Mouse (Mus musculus): ENCODE results near the gene Capzb.

Capzb gene

GRCm38 (mm10) chr4:139267335-139267734 is 74.6 kb downstream of the Capzb start:
- peak; percentile 48 for DNase-seq (ENCODE audit: low read depth)

- DNase-seq (ENCODE audit: low read depth), result no peak
These were observed 75.5 kb downstream of the Capzb start for GRCm38 (mm10) chr4:139268242-139268641.

- DNase-seq (ENCODE audit: low read depth), result no peak
These were observed 77.5 kb downstream of the Capzb start for GRCm38 (mm10) chr4:139270168-139270567.

GRCm38 (mm10) chr4:139271562-139271961 is 78.9 kb downstream of the Capzb start:
- no peak for DNase-seq (ENCODE audit: low read depth)

- DNase-seq (ENCODE audit: low read depth), result no peak
These were observed 80.4 kb downstream of the Capzb start for GRCm38 (mm10) chr4:139272951-139273680.

GRCm38 (mm10) chr4:139274573-139274972 is 81.9 kb downstream of the Capzb start:
- no peak for DNase-seq (ENCODE audit: low read depth)

GRCm38 (mm10) chr4:139276411-139276810 is 83.7 kb downstream of the Capzb start:
- DNase-seq (ENCODE audit: low read depth), result no peak

- no peak for DNase-seq (ENCODE audit: low read depth)
These were observed 87.8 kb downstream of the Capzb start for GRCm38 (mm10) chr4:139280530-139280929.

- no peak for DNase-seq (ENCODE audit: low read depth)
These were observed 89.2 kb downstream of the Capzb start for GRCm38 (mm10) chr4:139281791-139282345.

- no peak for DNase-seq (ENCODE audit: low read depth)
These were observed 90.3 kb downstream of the Capzb start for GRCm38 (mm10) chr4:139282955-139283417.

- no peak for DNase-seq (ENCODE audit: low read depth)
These were observed 92.2 kb downstream of the Capzb start for GRCm38 (mm10) chr4:139284877-139285276.

GRCm38 (mm10) chr4:139286234-139286633 is 93.5 kb downstream of the Capzb start:
- no peak for DNase-seq (ENCODE audit: low read depth)

- peak; percentile 89 for DNase-seq (ENCODE audit: low read depth)
These were observed 94.6 kb downstream of the Capzb start for GRCm38 (mm10) chr4:139287122-139287863.

- peak; percentile 74 for DNase-seq (ENCODE audit: low read depth)
These were observed 96.3 kb downstream of the Capzb start for GRCm38 (mm10) chr4:139289017-139289416.

GRCm38 (mm10) chr4:139291099-139291498 is 98.4 kb downstream of the Capzb start:
- DNase-seq (ENCODE audit: low read depth), result no peak

- no peak for DNase-seq (ENCODE audit: low read depth)
These were observed 99.3 kb downstream of the Capzb start for GRCm38 (mm10) chr4:139292038-139292437.

GRCm38 (mm10) chr4:139297566-139297965 is 104.9 kb downstream of the Capzb start:
- DNase-seq (ENCODE audit: low read depth), result no peak

GRCm38 (mm10) chr4:139298671-139299366 is 106.1 kb downstream of the Capzb start:
- DNase-seq (ENCODE audit: low read depth), result no peak

GRCm38 (mm10) chr4:139301780-139302179 is 109.1 kb downstream of the Capzb start:
- no peak for DNase-seq (ENCODE audit: low read depth)

GRCm38 (mm10) chr4:139302241-139302640 is 109.5 kb downstream of the Capzb start:
- no peak for DNase-seq (ENCODE audit: low read depth)

- DNase-seq (ENCODE audit: low read depth), result no peak
These were observed 112.8 kb downstream of the Capzb start for GRCm38 (mm10) chr4:139305521-139305920.

GRCm38 (mm10) chr4:139307916-139308315 is 115.2 kb downstream of the Capzb start:
- DNase-seq (ENCODE audit: low read depth), result no peak
